Mouse (Mus musculus) liver, embryonic 14.5 days (tissue): Measurements from ENCODE around the gene Ltbp4. TPM values are rescaled to one million over a fixed set of nuclear protein-coding genes. Genes with fewer than 3 reads are reported as not detected.

Source experiments
- ATAC-seq: fragments of 200-750 bp; cut with Nextera tagmentation; 2 replicates; pipeline ENCODE4 v1.8.0; 2017; ENCODE audit warnings: moderate number of reproducible peaks, mild to moderate bottlenecking, moderate library complexity; ENCODE audit not compliant: insufficient read depth
- DNase-seq, 3 experiments: peaks; one replicate each; pipeline ENCODE4 v3.0.0-alpha.2; 2012 to 2013; ENCODE audit warnings: low read depth in 3 of 3, low spot score in 3 of 3
- H3K27ac ChIP-seq: fragments of 300-500 bp; sonication (generic); 2 replicates; pipeline ENCODE4 v1.5.1; 2014; ENCODE audit warnings: moderate library complexity, mild to moderate bottlenecking, control low read depth, inconsistent platforms
- H3K27me3 ChIP-seq: fragments of 300-500 bp; sonication (generic); 2 replicates; pipeline ENCODE4 v1.6.1; 2014; ENCODE audit warnings: mild to moderate bottlenecking, low read length, moderate library complexity; ENCODE audit not compliant: control insufficient read depth, insufficient read depth
- H3K36me3 ChIP-seq: fragments of 300-500 bp; sonication (generic); replicated peaks from 2 replicates; pipeline ENCODE4 v1.6.1; 2014; ENCODE audit warnings: low read depth; ENCODE audit not compliant: control insufficient read depth, insufficient read depth
- H3K4me1 ChIP-seq, 2 experiments: fragments of 200-500 bp in 1 of 2; fragments of 300-500 bp in 1 of 2; sonication (generic) in 1 of 2; replicated peaks; 2 replicates each; pipeline ENCODE4 v1.6.1; 2012 to 2014; ENCODE audit warnings: antibody characterized with exemption in 1 of 2, inconsistent platforms in 1 of 2, low read length in 1 of 2; ENCODE audit not compliant: control insufficient read depth in 2 of 2, insufficient read depth in 2 of 2
- H3K4me2 ChIP-seq: fragments of 300-500 bp; sonication (generic); 2 replicates; pipeline ENCODE4 v1.6.1; 2014; ENCODE audit warnings: low read depth, mild to moderate bottlenecking, control low read depth, moderate library complexity
- H3K4me3 ChIP-seq, 2 experiments: fragments of 200-500 bp in 1 of 2; fragments of 300-500 bp in 1 of 2; sonication (generic) in 1 of 2; 2 replicates each; pipeline ENCODE4 v1.5.1; 2012 to 2014; ENCODE audit warnings: low read depth in 2 of 2, low read length in 2 of 2, mild to moderate bottlenecking in 2 of 2, control low read depth in 1 of 2, inconsistent platforms in 1 of 2, moderate library complexity in 1 of 2; ENCODE audit not compliant: insufficient read depth in 1 of 2
- H3K9ac ChIP-seq: fragments of 300-500 bp; sonication (generic); replicated peaks from 2 replicates; pipeline ENCODE4 v1.6.1; 2014; ENCODE audit warnings: mild to moderate bottlenecking, control low read depth, moderate library complexity
- H3K9me3 ChIP-seq: fragments of 300-500 bp; sonication (generic); 2 replicates; pipeline ENCODE4 v1.6.1; 2016; ENCODE audit warnings: low read length, mixed read lengths; ENCODE audit not compliant: control insufficient read depth
- CTCF ChIP-seq: IDR thresholded peaks from 2 replicates; pipeline ENCODE4 v1.5.1; 2016; ENCODE audit warnings: antibody characterized with exemption, low read depth, control low read depth
- EP300 ChIP-seq: IDR thresholded peaks from 2 replicates; pipeline ENCODE4 v1.6.1; 2016; ENCODE audit warnings: antibody characterized with exemption, low read depth
- WGBS: fragments of 180-500 bp; shearing (Covaris S2); extraction: QIAGEN DNeasy Blood & Tissue Kit; methylation state at CpG from one replicate; pipeline ENCODE4 v1.1.7; 2014; ENCODE audit not compliant: insufficient replicate concordance; 5-methylcytosine and 5-hydroxymethylcytosine counted together
- polyA plus RNA-seq, 2 experiments: library from polyadenylated mRNA; depleted of rRNA in 1 of 2; stranded (reverse) in 1 of 2; unstranded in 1 of 2; fragments of >200 nt; fragmentation: Nextera tagmentation in 1 of 2; extraction: Ambion mirVana in 1 of 2; gene quantifications; 2 replicates each; pipeline versions ENCODE4 v1.2.1 to v1.2.3; 2012 to 2014

The Ltbp4 gene
- polyA plus RNA-seq, 2 experiments = 3.0 to 5.2 TPM

GRCm38 (mm10) chr7:27298033-27298610 lies 39.4 kb downstream of the Ltbp4 start:
- Histone ChIP-seq H3K9ac (no peak overlapping the region), H3K36me3 (no peaks in the 10 kb centered on the region), H3K4me2 (no peak overlapping the region), H3K27ac (no peak overlapping the region), H3K9me3 (no peaks in the 10 kb centered on the region), H3K4me3 (no peak overlapping the region), H3K27me3 (no peaks in the 10 kb centered on the region), H3K4me1 (no peaks in the 10 kb centered on the region)
- no peak for TF ChIP-seq EP300
- no peak for TF ChIP-seq CTCF
- WGBS = 68% methylated on average over 16 of the region's 16 CpGs
- no peak for DNase-seq
- no peak for ATAC-seq

- ATAC-seq (no peak), DNase-seq (no peak)
- WGBS = 74% methylated on average over 4 of the region's 4 CpGs
- H3K4me2 ChIP-seq = no peak overlapping the region
- no peak overlapping the region for H3K4me3 ChIP-seq
- H3K36me3 ChIP-seq = no peaks in the 10 kb centered on the region
- no peaks in the 10 kb centered on the region for H3K4me1 ChIP-seq
- no peak for TF ChIP-seq EP300
- no peak for TF ChIP-seq CTCF
- no peaks in the 10 kb centered on the region for H3K27me3 ChIP-seq
- H3K27ac ChIP-seq = no peak overlapping the region
- no peaks in the 10 kb centered on the region for H3K9me3 ChIP-seq
- H3K9ac ChIP-seq = no peak overlapping the region
These were observed 41.0 kb downstream of the Ltbp4 start for GRCm38 (mm10) chr7:27296518-27296917.

GRCm38 (mm10) chr7:27295956-27296355 lies 41.5 kb downstream of the Ltbp4 start:
- WGBS = 52% methylated on average over 4 of the region's 4 CpGs
- H3K36me3 ChIP-seq = no peaks in the 10 kb centered on the region
- no peaks in the 10 kb centered on the region for H3K4me1 ChIP-seq
- TF ChIP-seq EP300 (no peak), CTCF (no peak)
- no peak for ATAC-seq
- no peaks in the 10 kb centered on the region for H3K27me3 ChIP-seq
- no peak overlapping the region for H3K4me3 ChIP-seq
- H3K4me2 ChIP-seq = no peak overlapping the region
- H3K27ac ChIP-seq = no peak overlapping the region
- no peaks in the 10 kb centered on the region for H3K9me3 ChIP-seq
- H3K9ac ChIP-seq = no peak overlapping the region
- DNase-seq = no peak

- no peaks in the 10 kb centered on the region for H3K27me3 ChIP-seq
- WGBS = 40% methylated on average over 12 of the region's 12 CpGs
- DNase-seq = no peak
- ATAC-seq = no peak
- TF ChIP-seq CTCF = no peak
- TF ChIP-seq EP300 = no peak
- H3K4me2 ChIP-seq = no peak overlapping the region
- no peaks in the 10 kb centered on the region for H3K36me3 ChIP-seq
- no peaks in the 10 kb centered on the region for H3K9me3 ChIP-seq
- no peak overlapping the region for H3K9ac ChIP-seq
- no peak overlapping the region for H3K27ac ChIP-seq
- no peak overlapping the region for H3K4me3 ChIP-seq
- H3K4me1 ChIP-seq = no peaks in the 10 kb centered on the region
These were observed 45.6 kb downstream of the Ltbp4 start for GRCm38 (mm10) chr7:27291795-27292466.

- TF ChIP-seq EP300 (no peak), CTCF (no peak)
- H3K36me3 ChIP-seq = no peaks in the 10 kb centered on the region
- H3K27ac ChIP-seq = no peak overlapping the region
- ATAC-seq (no peak), DNase-seq (no peak)
- H3K9me3 ChIP-seq = no peaks in the 10 kb centered on the region
- no peak overlapping the region for H3K9ac ChIP-seq
- 65% methylated on average over 2 of the region's 2 CpGs for WGBS
- H3K4me2 ChIP-seq = no peak overlapping the region
- no peak overlapping the region for H3K4me3 ChIP-seq
- no peaks in the 10 kb centered on the region for H3K4me1 ChIP-seq
- H3K27me3 ChIP-seq = no peaks in the 10 kb centered on the region
These were observed 46.9 kb downstream of the Ltbp4 start for GRCm38 (mm10) chr7:27290555-27290954.
